Comparison of ENCODE assay signal across 1 mouse cellular context in the genomic region with DNA sequence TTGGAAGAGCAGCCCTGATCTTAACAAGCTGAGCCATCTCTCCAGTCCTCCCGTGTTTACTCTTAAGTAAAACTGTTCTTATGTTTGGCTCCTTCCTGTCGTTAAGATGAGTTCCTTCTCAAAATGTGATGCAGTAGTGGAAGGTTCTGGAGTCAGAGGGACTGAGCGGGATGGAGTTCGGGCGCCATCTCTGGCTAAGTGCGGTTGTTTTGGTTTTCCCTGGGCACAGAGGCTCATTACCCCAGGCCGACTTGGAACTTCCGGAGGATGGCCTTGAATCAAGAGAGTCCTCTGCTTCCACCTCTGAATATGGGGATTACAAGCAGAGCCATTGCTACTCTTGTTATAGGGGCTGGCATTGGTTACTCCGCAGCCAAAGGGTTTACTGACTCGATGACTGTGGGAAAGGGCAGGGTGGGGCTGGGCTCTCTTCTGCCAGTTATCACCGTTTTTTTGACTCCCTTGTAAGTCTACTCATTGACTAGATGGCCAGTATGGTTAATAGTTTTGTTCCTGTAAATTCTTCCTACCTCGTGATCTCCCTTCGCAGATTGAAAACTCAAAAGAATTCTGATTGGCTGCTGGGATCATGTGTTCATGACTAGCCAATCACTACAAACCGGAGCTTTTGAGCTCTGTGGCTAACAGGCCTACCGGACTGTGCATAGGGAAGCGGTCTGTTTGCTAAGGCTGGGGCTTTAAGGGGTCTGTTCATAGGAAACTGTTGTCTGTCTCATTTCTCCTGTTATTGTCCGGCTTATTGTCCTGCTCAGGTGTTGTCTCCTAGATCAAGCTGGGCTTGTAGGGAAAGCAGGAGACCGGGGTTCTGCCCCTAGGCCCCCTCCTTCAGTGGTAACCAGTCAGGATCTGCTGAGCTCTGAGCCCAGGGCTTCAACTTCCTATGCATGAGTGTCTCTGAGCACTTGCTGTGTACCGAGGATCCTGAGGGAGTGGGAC.
TF ChIP-seq lines count a peak whose summit lies in the region.

No protein-coding gene starts in this region.

TF ChIP-seq in MEL, 35 proteins besides CTCF, POLR2A, EP300 and RAD21 (continued from another document):
- TF ChIP-seq SMC3 (IDR thresholded peaks at IDR 0.05; ENCODE audit: low read depth, low read length) (no peak), ZNF384 (IDR thresholded peaks at IDR 0.05; ENCODE audit: low read depth, low read length) (peak; percentile 53), MYB (IDR thresholded peaks at IDR 0.05; ENCODE audit: low read depth, low read length) (peak; percentile 34; the same call in 1 of the 2 replicates), ETS1 (IDR thresholded peaks at IDR 0.05; ENCODE audit: low read depth, low read length) (0 out of 2 replicates have a peak, but pooled peaks have one; percentile 12), ZKSCAN1 (IDR thresholded peaks at IDR 0.05; ENCODE audit: low read depth, low read length) (no peak), USF2 (IDR thresholded peaks at IDR 0.05; ENCODE audit: borderline replicate concordance in 1 of 2, insufficient read depth in 1 of 2, low read depth in 1 of 2, low read length in 2 of 2) (peak; percentile 66 to 96; a peak in 3 of 4 replicates), NELFE (IDR thresholded peaks at IDR 0.05; ENCODE audit: low read depth, low read length) (peak; percentile 57; the same call in 1 of the 2 replicates), CHD2 (IDR thresholded peaks at IDR 0.05; ENCODE audit: low read length) (peak; percentile 19; the same call in 1 of the 2 replicates), MEF2A (IDR thresholded peaks at IDR 0.05; ENCODE audit: extremely low read depth, insufficient replicate concordance, low read depth, low read length, poor library complexity, severe bottlenecking) (no peak), POLR2AphosphoS2 (IDR thresholded peaks at IDR 0.05; ENCODE audit: low read length) (peak; percentile 66; the same call in 1 of the 2 replicates), TAL1 (IDR thresholded peaks at IDR 0.05; ENCODE audit: low read length) (peak; percentile 60), MAFK (IDR thresholded peaks at IDR 0.05; ENCODE audit: borderline replicate concordance, low read depth, low read length) (no peak)
